In the genomic region with DNA sequence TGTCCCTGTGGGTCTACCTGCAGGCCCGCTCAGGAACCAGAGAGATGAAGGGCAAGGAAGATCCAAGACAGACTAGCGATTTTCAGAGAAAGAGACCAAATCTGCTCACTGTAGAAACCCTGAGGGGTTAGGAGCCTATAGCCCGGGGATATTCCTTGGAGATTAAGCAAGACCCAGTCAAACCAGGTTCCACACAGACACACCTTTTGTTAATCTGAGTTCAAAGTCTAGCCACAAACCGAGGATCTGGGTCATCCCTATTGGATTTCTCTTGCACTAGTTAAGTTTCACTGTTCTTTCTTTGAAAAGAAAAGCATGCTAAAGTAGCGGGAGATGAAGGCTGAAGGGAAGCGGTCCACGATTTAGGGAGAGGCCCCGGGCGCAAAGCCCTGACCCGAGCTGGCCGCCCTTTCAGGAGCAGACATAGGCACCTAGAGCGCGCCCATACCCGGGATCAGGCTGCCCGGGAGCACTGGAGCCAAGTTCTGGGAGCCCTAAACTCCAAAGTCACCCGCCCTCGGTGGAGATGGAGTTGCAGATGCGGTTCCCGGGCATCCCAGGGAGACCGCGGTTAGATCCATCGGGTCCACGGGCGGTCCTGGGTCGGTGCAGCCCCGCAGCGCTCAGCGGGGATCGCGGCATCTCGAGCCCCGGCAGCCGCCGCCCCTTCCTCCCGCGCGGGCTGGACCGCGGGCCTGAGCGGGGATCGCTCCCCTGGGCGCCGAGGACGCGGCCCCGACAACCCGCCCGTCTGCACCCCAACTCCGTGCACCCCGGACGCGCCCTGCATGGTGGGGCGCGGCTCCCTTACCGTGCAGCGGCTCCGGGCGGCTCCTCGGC, we compare ENCODE assay signal across 9 mouse cellular contexts. TPM values are rescaled to one million over a fixed set of nuclear protein-coding genes. Genes with fewer than 3 reads are reported as not detected.
DNase-seq lines count a peak whose midpoint lies in the region; ATAC-seq lines count a peak whose summit lies in the region.
"Had no signal": no experiment of that assay in that cellular context is flagged by ENCODE, and none has a peak within 500 bp of the region (broad histone marks: within the 10 kb centered on the region; RNA-seq: fewer than 3 reads in every experiment).

No protein-coding gene starts in this region.

- peak overlapping the region; percentile 96 for H3K4me2 ChIP-seq in liver, embryonic 12.5 days
- peak overlapping the region; percentile 73 for H3K4me2 ChIP-seq in neural tube, embryonic 14.5 days (ENCODE audit: low read depth, low read length)

- peak overlapping the region; percentile 75 for H3K27ac ChIP-seq in liver, embryonic 12.5 days
- no peak overlapping the region; the same call in 1 of the 2 replicates for H3K27ac ChIP-seq in neural tube, embryonic 14.5 days (ENCODE audit: low read depth, low read length)

- no peaks in the 10 kb centered on the region for H3K9me3 ChIP-seq in liver, embryonic 12.5 days (replicated peaks)
- no peaks in the 10 kb centered on the region for H3K9me3 ChIP-seq in neural tube, embryonic 14.5 days (ENCODE audit: control insufficient read depth, low read length)

- peak overlapping the region; percentile 79 for H3K9ac ChIP-seq in liver, embryonic 12.5 days
- peak overlapping the region; percentile 66 for H3K9ac ChIP-seq in neural tube, embryonic 14.5 days (replicated peaks; ENCODE audit: low read depth, low read length)

- peaks cover 62% of the 10 kb centered on the region for H3K4me1 ChIP-seq in liver, embryonic 12.5 days
- no peaks in the 10 kb centered on the region for H3K4me1 ChIP-seq in neural tube, embryonic 14.5 days (ENCODE audit: control insufficient read depth, insufficient read depth, low read length)

- 3% methylated on average over 55 of the region's 59 CpGs for WGBS in liver, embryonic 12.5 days (ENCODE audit: insufficient replicate concordance)
- 3% methylated on average over 46 of the region's 59 CpGs for WGBS in neural tube, embryonic 14.5 days

- peaks cover 23% of the 10 kb centered on the region for H3K27me3 ChIP-seq in liver, embryonic 12.5 days (replicated peaks)
- no peaks in the 10 kb centered on the region for H3K27me3 ChIP-seq in neural tube, embryonic 14.5 days (ENCODE audit: control insufficient read depth, insufficient read depth, low read length)

- peak overlapping the region; percentile 70 for H3K4me3 ChIP-seq in liver, embryonic 12.5 days
- peak overlapping the region; percentile 48 for H3K4me3 ChIP-seq in neural tube, embryonic 14.5 days (ENCODE audit: low read depth, low read length)

- ATAC-seq in frontal cortex, adult (ENCODE audit: low TSS enrichment) = peak; percentile 38
- peak; percentile 79 for ATAC-seq in liver, embryonic 12.5 days
- ATAC-seq in neural tube, embryonic 14.5 days (ENCODE audit: low read depth) = peak; percentile 72

- H3K36me3 ChIP-seq in liver, embryonic 12.5 days = no peaks in the 10 kb centered on the region
- no peaks in the 10 kb centered on the region for H3K36me3 ChIP-seq in neural tube, embryonic 14.5 days (ENCODE audit: control insufficient read depth, insufficient read depth, low read length)

- DNase-seq in frontal cortex, adult 2 months (ENCODE audit: extremely low spot score in 1 of 2, low spot score in 1 of 2) = no peak
- peak; percentile 31 for DNase-seq in CD4-positive helper T cell, adult 2 months (ENCODE audit: low read depth, low spot score)
- peak; percentile 68 for DNase-seq in embryo, embryonic 9.5 days (ENCODE audit: extremely low spot score)
- peak; percentile 47 for DNase-seq in heart, postnatal 4 days
- DNase-seq in ovary, adult 18-20 months (ENCODE audit: low spot score) = no peak

RNA-seq across cellular contexts. Expression of a gene that starts 0.8 kb away (rescaled TPM):
- 5.1 and 5.3 TPM in 2 replicates for polyA plus RNA-seq in frontal cortex, adult 2 months (2012; rRNA removed)
- total RNA-seq in heart, postnatal 4 days (2021) = 10 to 100 TPM; 19.0 to 20.8 TPM
- 5.7 and 6.1 TPM in 2 replicates for polyA plus RNA-seq in liver, embryonic 12.5 days (2016; fragmentation: Nextera tagmentation; extraction: Ambion mirVana)
- 1.9 and 3.7 TPM in 2 replicates for polyA plus RNA-seq in neural tube, embryonic 14.5 days (2014; fragmentation: Nextera tagmentation; extraction: Ambion mirVana)

RNA-seq across cellular contexts. Expression of a gene that starts 51.4 kb away (rescaled TPM):
- 0.06 and 0.10 TPM in 2 replicates for polyA plus RNA-seq in frontal cortex, adult 2 months (2012; rRNA removed)
- under 1 TPM in 1 of 2 experiments, not detected in 1; 0.14 TPM for total RNA-seq in heart, postnatal 4 days (2021)
- polyA plus RNA-seq in liver, embryonic 12.5 days (2016; fragmentation: Nextera tagmentation; extraction: Ambion mirVana) = 0.29 and 0.50 TPM in 2 replicates
- 0.19 and 0.27 TPM in 2 replicates for polyA plus RNA-seq in neural tube, embryonic 14.5 days (2014; fragmentation: Nextera tagmentation; extraction: Ambion mirVana)
- polyA plus RNA-seq: large intestine, adult 2 months had no signal

Comparison
In these comparisons a context has a peak if more than half of its experiments do, and no peak if none do; other contexts are left out.
1. DNase-seq: peak in CD4-positive helper T cell, adult 2 months (single experiment), embryo, embryonic 9.5 days (single experiment) and heart, postnatal 4 days (single experiment); none in frontal cortex, adult 2 months (0 of 2) and ovary, adult 18-20 months (single experiment).
2. Peak in every context shown above with its lines, with median percentiles within 50 percentile points of each other: ATAC-seq.